Mouse (Mus musculus): Measurements from ENCODE around the gene Abcc3. TPM values are rescaled to one million over a fixed set of nuclear protein-coding genes. Genes with fewer than 3 reads are reported as not detected.

Abcc3 gene
- 8.7 and 10.4 TPM in 2 replicates for polyA plus RNA-seq (2015; fragmentation: Nextera tagmentation; extraction: Ambion mirVana)

DNA sequence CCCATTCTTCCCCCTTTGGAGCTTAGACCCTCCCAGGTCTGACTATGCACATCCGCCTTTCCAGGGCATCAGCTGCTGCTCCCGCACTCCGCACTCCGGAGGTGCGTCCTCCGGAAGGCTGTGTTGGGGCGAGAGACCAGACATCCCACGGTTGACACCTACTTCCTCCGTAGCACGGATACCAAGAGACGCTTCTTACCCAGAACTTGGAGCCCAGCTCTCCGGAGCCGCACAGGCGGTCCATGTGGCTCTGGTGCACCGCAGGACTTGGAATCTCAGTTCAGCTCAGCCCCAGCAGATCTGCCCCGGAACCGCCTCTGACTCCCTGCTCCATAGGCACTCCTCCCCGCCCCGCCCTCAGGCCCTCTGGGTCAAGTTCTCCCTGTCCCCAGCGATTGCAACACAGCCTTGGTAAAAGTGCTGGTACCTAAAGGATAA lies at the start of gene Abcc3:
Gene Abcc3, minus strand, starts transcription at position 326 of the 438 bp plus-strand sequence.
- WGBS, result 3% methylated on average over 20 of the region's 20 CpGs
- ATAC-seq (peak; percentile 80), DNase-seq (ENCODE audit: low spot score) (peak; percentile 76)
- no peak within 1 kb of the TSS for H3K27ac ChIP-seq (ENCODE audit: low read length)
- no peaks in the 10 kb centered on the region for H3K9me3 ChIP-seq (ENCODE audit: low read length)
- peak within 1 kb of the TSS; percentile 43; the same call in 1 of the 2 replicates for H3K9ac ChIP-seq (replicated peaks; ENCODE audit: low read depth)
- H3K27me3 ChIP-seq (replicated peaks; ENCODE audit: insufficient read depth, low read length), result no peaks in the 10 kb centered on the region
- no peak for TF ChIP-seq EP300 (IDR thresholded peaks at IDR 0.05)
- no peak for TF ChIP-seq CTCF (IDR thresholded peaks at IDR 0.05)
- peak within 1 kb of the TSS; percentile 66 for H3K4me2 ChIP-seq (replicated peaks; ENCODE audit: low read depth, low read length)
- H3K4me3 ChIP-seq (ENCODE audit: low read depth, low read length), result peak within 1 kb of the TSS; percentile 30
- H3K36me3 ChIP-seq (ENCODE audit: insufficient read depth, low read length), result no peaks in the 10 kb centered on the region
- no peaks in the 10 kb centered on the region for H3K4me1 ChIP-seq (ENCODE audit: insufficient read depth, low read depth, low read length)

- no peak overlapping the region for H3K27ac ChIP-seq (ENCODE audit: low read length)
Measured at GRCm38 (mm10) chr11:94441752-94442151, 49.0 kb upstream of the Abcc3 start.

DNA sequence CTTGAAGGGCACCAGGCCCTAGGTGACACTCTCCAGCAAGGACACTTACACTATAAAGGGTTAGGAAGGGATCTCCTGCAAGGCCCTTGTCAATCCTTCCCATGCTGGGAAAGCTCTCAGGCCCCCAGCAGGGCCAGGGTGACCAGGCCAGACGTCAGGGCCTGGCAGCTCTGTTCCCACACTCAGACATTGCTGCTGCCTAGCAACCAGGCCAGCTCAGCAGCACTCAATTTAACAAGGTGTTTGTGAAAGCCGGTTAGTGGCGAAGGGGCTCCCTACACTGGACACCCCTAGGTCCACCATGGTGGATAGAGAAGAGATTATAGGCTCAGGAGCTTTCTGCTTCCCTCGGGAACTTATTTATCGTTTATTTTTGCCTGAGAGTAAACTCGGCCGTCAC lies 48.3 kb upstream of the Abcc3 start:
- Histone ChIP-seq H3K36me3 (ENCODE audit: insufficient read depth, low read length) (no peaks in the 10 kb centered on the region), H3K4me1 (ENCODE audit: insufficient read depth, low read depth, low read length) (no peaks in the 10 kb centered on the region), H3K4me2 (replicated peaks; ENCODE audit: low read depth, low read length) (no peak overlapping the region), H3K27me3 (replicated peaks; ENCODE audit: insufficient read depth, low read length) (no peaks in the 10 kb centered on the region), H3K9me3 (ENCODE audit: low read length) (no peaks in the 10 kb centered on the region), H3K4me3 (ENCODE audit: low read depth, low read length) (no peak overlapping the region), H3K27ac (ENCODE audit: low read length) (no peak overlapping the region), H3K9ac (replicated peaks; ENCODE audit: low read depth) (no peak overlapping the region)
- ATAC-seq (0 out of 2 replicates have a peak, but pooled peaks have one; percentile 12), DNase-seq (ENCODE audit: low spot score) (peak; percentile 21)
- WGBS, result 34% methylated on average over 7 of the region's 7 CpGs
- TF ChIP-seq CTCF (IDR thresholded peaks at IDR 0.05), result no peak
- no peak for TF ChIP-seq EP300 (IDR thresholded peaks at IDR 0.05)

More at GRCm38 (mm10) chr11:94441752-94442151, 49.0 kb upstream of the Abcc3 start:
- Histone ChIP-seq H3K4me1 (ENCODE audit: insufficient read depth, low read depth, low read length) (no peaks in the 10 kb centered on the region), H3K4me2 (replicated peaks; ENCODE audit: low read depth, low read length) (no peak overlapping the region), H3K9me3 (ENCODE audit: low read length) (no peaks in the 10 kb centered on the region), H3K4me3 (ENCODE audit: low read depth, low read length) (no peak overlapping the region), H3K36me3 (ENCODE audit: insufficient read depth, low read length) (no peaks in the 10 kb centered on the region), H3K9ac (replicated peaks; ENCODE audit: low read depth) (no peak overlapping the region), H3K27me3 (replicated peaks; ENCODE audit: insufficient read depth, low read length) (no peaks in the 10 kb centered on the region)
- ATAC-seq, result no peak
- WGBS, result 65% methylated on average over 9 of the region's 9 CpGs
- no peak for DNase-seq (ENCODE audit: low spot score)
- TF ChIP-seq CTCF (IDR thresholded peaks at IDR 0.05), result no peak
- no peak for TF ChIP-seq EP300 (IDR thresholded peaks at IDR 0.05)

GRCm38 (mm10) chr11:94440421-94440820 lies 47.6 kb upstream of the Abcc3 start:
- 94% methylated on average over 6 of the region's 6 CpGs for WGBS
- Histone ChIP-seq H3K9me3 (ENCODE audit: low read length) (no peaks in the 10 kb centered on the region), H3K27me3 (replicated peaks; ENCODE audit: insufficient read depth, low read length) (no peaks in the 10 kb centered on the region), H3K27ac (ENCODE audit: low read length) (no peak overlapping the region), H3K36me3 (ENCODE audit: insufficient read depth, low read length) (no peaks in the 10 kb centered on the region), H3K9ac (replicated peaks; ENCODE audit: low read depth) (no peak overlapping the region), H3K4me2 (replicated peaks; ENCODE audit: low read depth, low read length) (no peak overlapping the region), H3K4me1 (ENCODE audit: insufficient read depth, low read depth, low read length) (no peaks in the 10 kb centered on the region), H3K4me3 (ENCODE audit: low read depth, low read length) (no peak overlapping the region)
- ATAC-seq, result no peak
- TF ChIP-seq CTCF (IDR thresholded peaks at IDR 0.05) (no peak), EP300 (IDR thresholded peaks at IDR 0.05) (no peak)
- DNase-seq (ENCODE audit: low spot score), result no peak

DNA sequence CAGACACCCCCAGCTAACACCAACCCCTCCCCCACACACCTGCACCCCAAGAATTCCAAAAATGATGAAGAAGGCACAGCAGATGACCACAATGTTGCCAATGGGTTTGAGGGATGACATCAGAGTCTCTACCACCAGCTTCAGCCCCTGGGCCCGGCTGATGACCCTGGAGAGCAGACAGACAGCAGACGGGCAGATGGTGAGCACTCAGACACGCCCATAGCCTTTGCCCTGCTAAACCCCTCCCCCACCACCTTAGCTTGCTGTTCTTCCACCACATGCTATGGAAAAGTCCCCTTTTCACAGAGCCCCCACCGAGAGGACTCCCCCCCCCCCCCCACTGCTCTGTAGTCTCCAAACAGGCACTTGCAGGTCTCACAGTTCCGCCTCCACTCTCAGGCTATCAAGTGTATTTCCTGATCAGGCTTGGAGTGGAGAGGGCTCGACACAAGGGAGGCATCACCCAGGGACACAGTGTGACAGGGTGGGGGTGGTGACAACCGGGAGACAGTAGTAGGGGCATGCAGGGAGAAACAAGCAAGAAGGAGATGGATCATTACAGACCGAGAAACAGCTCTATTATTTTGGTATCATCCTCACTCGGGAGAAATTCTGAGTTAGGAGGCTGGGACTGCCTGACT lies 36.3 kb upstream of the Abcc3 start:
- Histone ChIP-seq H3K4me1 (ENCODE audit: insufficient read depth, low read depth, low read length) (peaks cover 9% of the 10 kb centered on the region), H3K27ac (ENCODE audit: low read length) (no peak overlapping the region), H3K4me2 (replicated peaks; ENCODE audit: low read depth, low read length) (no peak overlapping the region), H3K9me3 (ENCODE audit: low read length) (no peaks in the 10 kb centered on the region), H3K27me3 (replicated peaks; ENCODE audit: insufficient read depth, low read length) (peaks cover 7% of the 10 kb centered on the region), H3K9ac (replicated peaks; ENCODE audit: low read depth) (no peak overlapping the region), H3K36me3 (ENCODE audit: insufficient read depth, low read length) (no peaks in the 10 kb centered on the region), H3K4me3 (ENCODE audit: low read depth, low read length) (no peak overlapping the region)
- TF ChIP-seq CTCF (IDR thresholded peaks at IDR 0.05) (no peak), EP300 (IDR thresholded peaks at IDR 0.05) (no peak)
- ATAC-seq (0 out of 2 replicates have a peak, but pooled peaks have one; percentile 13), DNase-seq (ENCODE audit: low spot score) (no peak)
- WGBS, result 27% methylated on average over 9 of the region's 9 CpGs

DNA sequence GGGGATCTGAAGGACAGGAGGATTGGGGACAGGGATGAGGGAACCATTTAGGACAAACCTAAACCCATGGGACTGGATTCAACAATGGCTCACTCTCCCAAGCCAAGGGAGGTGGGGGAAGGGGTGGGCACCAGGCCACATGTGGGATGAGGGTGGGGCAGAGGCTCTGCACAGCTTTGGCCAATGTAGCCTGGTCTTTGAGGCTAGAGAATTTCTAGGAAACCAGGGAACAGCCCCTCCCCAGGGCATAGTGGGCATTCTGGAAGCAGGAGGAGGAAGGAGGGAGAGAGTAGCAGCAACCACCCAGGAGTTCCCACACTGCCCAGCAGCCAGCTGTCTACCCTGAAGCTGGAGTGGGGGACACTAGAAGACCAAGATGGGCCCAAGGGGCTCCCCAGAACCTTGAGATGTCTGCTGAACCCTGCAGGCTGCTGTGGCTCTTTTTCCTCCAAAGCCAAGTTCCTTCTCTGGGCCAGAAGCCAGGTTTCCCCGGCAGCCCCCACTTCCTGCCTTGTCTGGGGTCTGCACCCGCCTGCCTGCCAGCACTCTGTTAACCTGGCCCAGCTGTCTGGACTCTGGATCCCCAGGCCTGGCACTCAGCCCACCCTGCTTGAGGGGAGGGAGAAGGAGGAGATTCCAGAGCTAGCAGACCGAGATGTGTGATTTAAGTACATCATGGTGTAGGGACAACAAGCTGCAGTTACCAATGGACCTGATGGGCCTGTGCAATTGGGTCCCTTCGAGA lies 35.5 kb upstream of the Abcc3 start:
- Histone ChIP-seq H3K27me3 (replicated peaks; ENCODE audit: insufficient read depth, low read length) (no peaks in the 10 kb centered on the region; the same call in 1 of the 2 replicates), H3K9ac (replicated peaks; ENCODE audit: low read depth) (no peak overlapping the region), H3K4me1 (ENCODE audit: insufficient read depth, low read depth, low read length) (peaks cover 9% of the 10 kb centered on the region), H3K36me3 (ENCODE audit: insufficient read depth, low read length) (no peaks in the 10 kb centered on the region), H3K4me2 (replicated peaks; ENCODE audit: low read depth, low read length) (no peak overlapping the region), H3K4me3 (ENCODE audit: low read depth, low read length) (no peak overlapping the region), H3K9me3 (ENCODE audit: low read length) (no peaks in the 10 kb centered on the region), H3K27ac (ENCODE audit: low read length) (peak overlapping the region; percentile 47)
- peak; percentile 91 for DNase-seq (ENCODE audit: low spot score)
- TF ChIP-seq EP300 (IDR thresholded peaks at IDR 0.05), result no peak
- TF ChIP-seq CTCF (IDR thresholded peaks at IDR 0.05), result no peak
- 1% methylated on average over 4 of the region's 4 CpGs for WGBS
- ATAC-seq, result peak; percentile 90
